Mouse (Mus musculus): Measurements from ENCODE around the gene Arhgef16. TPM values are rescaled to one million over a fixed set of nuclear protein-coding genes. Genes with fewer than 3 reads are reported as not detected.

Arhgef16 gene
- polyA plus RNA-seq, 1 experiment = 179 TPM

DNA sequence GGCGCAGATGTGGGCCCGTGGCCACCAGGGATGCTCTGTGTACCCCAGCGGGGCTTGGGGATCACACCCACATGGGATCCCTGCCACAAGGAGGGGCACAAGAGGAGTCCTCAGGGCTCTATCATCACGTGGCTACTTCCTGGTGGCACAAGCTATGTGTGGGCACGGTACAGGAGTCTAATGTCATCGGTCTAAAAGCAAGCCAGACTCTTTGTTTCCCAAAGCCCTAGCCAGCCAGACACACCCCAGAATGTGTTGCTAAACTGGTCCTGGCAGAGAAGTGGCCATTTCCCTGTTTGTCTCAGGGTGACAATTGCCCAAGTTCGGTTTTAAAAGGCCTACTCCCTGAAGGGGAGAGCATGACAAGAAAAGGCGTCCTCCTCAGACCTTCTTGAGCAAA is 31.8 kb upstream of the Arhgef16 start:
- Histone ChIP-seq H3K27me3 (ENCODE audit: control insufficient read depth, insufficient read depth, low read length) (no peaks in the 10 kb centered on the region), H3K4me3 (ENCODE audit: low read depth, low read length) (no peak overlapping the region), H3K36me3 (ENCODE audit: control insufficient read depth, insufficient read depth, low read length) (peaks cover 4% of the 10 kb centered on the region; the same call in 1 of the 2 replicates), H3K27ac (ENCODE audit: insufficient read depth, low read depth, low read length) (no peak overlapping the region), H3K4me1 (ENCODE audit: control insufficient read depth, insufficient read depth, insufficient read length, low read length) (no peaks in the 10 kb centered on the region; the same call in 1 of the 2 replicates)
- TF ChIP-seq CTCF (IDR thresholded peaks at IDR 0.05; ENCODE audit: extremely low read depth, insufficient read length, insufficient replicate concordance, low read depth, low read length) (no peak), POLR2A (IDR thresholded peaks at IDR 0.05; ENCODE audit: low read depth, low read length) (no peak)
- WGBS = 48% methylated on average over 8 of the region's 8 CpGs

DNA sequence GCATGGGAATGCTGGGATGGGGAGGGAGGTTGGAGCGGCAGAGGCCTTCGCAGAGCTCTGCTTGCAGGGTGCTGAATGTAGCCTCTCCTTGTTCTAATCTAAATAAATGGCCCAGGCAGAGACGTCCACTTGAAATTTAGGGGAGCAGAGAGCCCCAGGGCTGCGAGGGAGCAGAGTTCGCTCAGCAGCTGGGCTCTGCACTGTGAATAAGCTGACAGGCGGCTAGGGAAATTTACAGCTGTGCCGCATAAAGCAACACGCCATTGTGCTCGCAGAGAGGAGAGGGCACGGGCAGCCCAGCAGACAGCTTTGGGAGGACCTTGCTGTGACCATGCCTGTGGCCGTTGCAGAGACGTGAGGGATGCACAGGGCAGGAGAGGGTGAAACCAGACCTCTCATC is 29.8 kb upstream of the Arhgef16 start:
- WGBS = 78% methylated on average over 12 of the region's 12 CpGs
- no peaks in the 10 kb centered on the region; the same call in 1 of the 2 replicates for H3K4me1 ChIP-seq (ENCODE audit: control insufficient read depth, insufficient read depth, insufficient read length, low read length)
- no peak overlapping the region for H3K27ac ChIP-seq (ENCODE audit: insufficient read depth, low read depth, low read length)
- TF ChIP-seq POLR2A (IDR thresholded peaks at IDR 0.05; ENCODE audit: low read depth, low read length) (no peak), CTCF (IDR thresholded peaks at IDR 0.05; ENCODE audit: extremely low read depth, insufficient read length, insufficient replicate concordance, low read depth, low read length) (no peak)
- no peaks in the 10 kb centered on the region for H3K27me3 ChIP-seq (ENCODE audit: control insufficient read depth, insufficient read depth, low read length)
- H3K4me3 ChIP-seq (ENCODE audit: low read depth, low read length) = no peak overlapping the region
- H3K36me3 ChIP-seq (ENCODE audit: control insufficient read depth, insufficient read depth, low read length) = peaks cover 7% of the 10 kb centered on the region; the same call in 1 of the 2 replicates

DNA sequence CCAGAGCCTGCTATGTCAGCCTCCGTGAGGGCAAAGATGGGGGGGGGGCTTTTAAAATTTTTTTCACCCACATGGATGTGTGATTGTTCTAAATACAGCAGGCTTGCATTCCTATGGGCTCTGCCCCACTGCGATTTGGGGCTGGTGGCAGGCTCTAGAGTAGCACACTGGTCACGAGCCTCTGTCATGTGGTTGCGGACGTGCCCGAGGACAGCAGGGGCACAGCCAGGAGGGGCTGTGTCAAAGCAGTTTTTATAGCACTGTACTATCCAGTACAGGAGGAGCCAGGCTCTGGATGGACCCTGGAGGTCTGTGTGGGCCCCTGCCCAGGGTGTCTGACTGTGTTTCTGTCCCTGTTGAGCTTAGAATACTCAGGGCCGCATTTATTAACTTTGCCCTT is 28.5 kb upstream of the Arhgef16 start:
- Histone ChIP-seq H3K4me1 (ENCODE audit: control insufficient read depth, insufficient read depth, insufficient read length, low read length) (no peaks in the 10 kb centered on the region; the same call in 1 of the 2 replicates), H3K4me3 (ENCODE audit: low read depth, low read length) (no peak overlapping the region), H3K27me3 (ENCODE audit: control insufficient read depth, insufficient read depth, low read length) (no peaks in the 10 kb centered on the region), H3K36me3 (ENCODE audit: control insufficient read depth, insufficient read depth, low read length) (peaks cover 7% of the 10 kb centered on the region; the same call in 1 of the 2 replicates), H3K27ac (ENCODE audit: insufficient read depth, low read depth, low read length) (no peak overlapping the region)
- no peak for TF ChIP-seq CTCF (IDR thresholded peaks at IDR 0.05; ENCODE audit: extremely low read depth, insufficient read length, insufficient replicate concordance, low read depth, low read length)
- TF ChIP-seq POLR2A (IDR thresholded peaks at IDR 0.05; ENCODE audit: low read depth, low read length) = no peak
- 94% methylated on average over 7 of the region's 7 CpGs for WGBS

DNA sequence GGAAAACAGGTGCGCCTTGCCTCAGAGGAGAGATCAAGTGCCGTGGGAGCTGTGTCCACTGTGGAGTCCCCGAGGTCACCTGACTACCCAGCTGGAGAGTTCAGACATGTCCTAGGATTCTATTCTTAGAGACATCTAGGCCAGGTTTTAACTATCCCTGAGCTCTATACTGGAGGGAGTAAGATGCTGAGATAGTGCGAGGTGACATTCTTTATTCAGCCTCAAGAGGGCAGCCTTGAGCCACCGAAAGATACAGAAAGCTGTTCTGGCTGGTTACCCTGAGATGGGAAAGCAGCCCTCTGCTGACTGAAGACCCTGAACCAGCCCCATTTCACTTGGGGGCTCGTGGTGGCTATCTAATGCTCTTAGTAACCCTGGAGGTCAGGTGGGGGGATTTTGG is 27.4 kb upstream of the Arhgef16 start:
- no peaks in the 10 kb centered on the region for H3K27me3 ChIP-seq (ENCODE audit: control insufficient read depth, insufficient read depth, low read length)
- TF ChIP-seq POLR2A (IDR thresholded peaks at IDR 0.05; ENCODE audit: low read depth, low read length) = no peak
- peak; percentile 67; the same call in 1 of the 2 replicates for TF ChIP-seq CTCF (IDR thresholded peaks at IDR 0.05; ENCODE audit: extremely low read depth, insufficient read length, insufficient replicate concordance, low read depth, low read length)
- no peak overlapping the region for H3K27ac ChIP-seq (ENCODE audit: insufficient read depth, low read depth, low read length)
- H3K4me1 ChIP-seq (ENCODE audit: control insufficient read depth, insufficient read depth, insufficient read length, low read length) = no peaks in the 10 kb centered on the region; the same call in 1 of the 2 replicates
- H3K4me3 ChIP-seq (ENCODE audit: low read depth, low read length) = no peak overlapping the region
- 21% methylated on average over 6 of the region's 6 CpGs for WGBS
- H3K36me3 ChIP-seq (ENCODE audit: control insufficient read depth, insufficient read depth, low read length) = peaks cover 6% of the 10 kb centered on the region; the same call in 1 of the 2 replicates

DNA sequence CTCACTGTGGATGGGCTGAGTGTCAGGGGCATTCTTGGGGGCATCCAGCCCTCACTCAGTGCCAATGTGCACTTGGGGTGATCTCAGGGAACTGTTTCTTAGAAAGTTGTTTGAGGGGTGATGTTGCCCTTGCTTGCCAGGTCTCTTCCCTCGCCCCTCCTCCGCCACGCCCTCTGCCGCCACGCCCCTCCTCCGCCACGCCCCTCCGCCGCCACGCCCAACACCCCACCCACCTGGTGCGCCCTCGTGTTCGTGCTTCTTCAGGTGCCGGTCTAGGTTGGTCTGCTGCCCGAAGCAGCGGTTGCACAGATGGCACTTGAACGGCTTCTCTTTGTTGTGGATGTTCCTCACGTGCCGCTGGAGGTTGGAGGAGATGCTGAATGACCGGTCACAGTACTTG is 27.0 kb upstream of the Arhgef16 start:
- Histone ChIP-seq H3K27ac (ENCODE audit: insufficient read depth, low read depth, low read length) (no peak overlapping the region), H3K27me3 (ENCODE audit: control insufficient read depth, insufficient read depth, low read length) (no peaks in the 10 kb centered on the region), H3K36me3 (ENCODE audit: control insufficient read depth, insufficient read depth, low read length) (peaks cover 4% of the 10 kb centered on the region; the same call in 1 of the 2 replicates), H3K4me1 (ENCODE audit: control insufficient read depth, insufficient read depth, insufficient read length, low read length) (no peaks in the 10 kb centered on the region; the same call in 1 of the 2 replicates), H3K4me3 (ENCODE audit: low read depth, low read length) (no peak overlapping the region)
- no peak for TF ChIP-seq POLR2A (IDR thresholded peaks at IDR 0.05; ENCODE audit: low read depth, low read length)
- TF ChIP-seq CTCF (IDR thresholded peaks at IDR 0.05; ENCODE audit: extremely low read depth, insufficient read length, insufficient replicate concordance, low read depth, low read length) = no peak
- 25% methylated on average over 19 of the region's 20 CpGs for WGBS

DNA sequence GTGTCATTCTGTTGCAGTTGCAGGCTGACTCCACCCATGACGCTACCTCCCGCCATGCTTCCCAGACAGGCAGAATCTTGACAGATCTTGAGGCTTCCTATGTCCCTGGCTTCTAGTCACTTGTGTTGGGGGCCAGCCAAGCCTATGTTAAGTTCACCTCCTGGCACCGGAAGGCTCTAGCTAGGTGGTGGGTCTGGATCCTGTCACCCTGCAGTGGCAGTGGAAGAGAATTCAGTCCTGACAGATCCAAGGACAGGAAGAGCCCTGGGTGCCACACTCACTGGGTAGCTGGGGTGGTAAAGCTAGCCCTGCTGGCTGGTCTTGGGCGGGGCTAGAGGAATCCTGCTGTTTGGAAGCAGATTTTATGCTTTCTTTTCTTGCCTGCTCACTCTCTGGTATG is 23.9 kb upstream of the Arhgef16 start:
- TF ChIP-seq POLR2A (IDR thresholded peaks at IDR 0.05; ENCODE audit: low read depth, low read length) = no peak
- no peak for TF ChIP-seq CTCF (IDR thresholded peaks at IDR 0.05; ENCODE audit: extremely low read depth, insufficient read length, insufficient replicate concordance, low read depth, low read length)
- Histone ChIP-seq H3K4me1 (ENCODE audit: control insufficient read depth, insufficient read depth, insufficient read length, low read length) (no peaks in the 10 kb centered on the region; the same call in 1 of the 2 replicates), H3K4me3 (ENCODE audit: low read depth, low read length) (no peak overlapping the region), H3K36me3 (ENCODE audit: control insufficient read depth, insufficient read depth, low read length) (peaks cover 12% of the 10 kb centered on the region), H3K27me3 (ENCODE audit: control insufficient read depth, insufficient read depth, low read length) (no peaks in the 10 kb centered on the region), H3K27ac (ENCODE audit: insufficient read depth, low read depth, low read length) (no peak overlapping the region)
- 76% methylated on average over 4 of the region's 4 CpGs for WGBS

DNA sequence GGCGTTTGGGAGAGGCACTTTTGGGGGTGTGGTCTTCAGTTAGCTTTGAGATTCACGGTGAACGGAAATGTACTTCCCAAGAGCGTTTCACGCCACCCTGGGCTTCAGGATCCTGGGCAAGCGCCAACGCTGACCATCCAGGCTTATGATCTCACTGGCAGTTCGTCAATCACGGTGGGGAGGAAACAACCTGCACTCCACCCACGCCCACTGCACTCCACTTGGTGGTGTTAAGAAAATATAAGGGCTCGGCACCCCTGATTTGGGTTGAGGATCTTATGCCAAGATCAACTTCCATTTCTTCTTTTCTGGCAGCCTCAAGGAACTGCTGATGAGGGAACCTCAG is 12.1 kb upstream of the Arhgef16 start:
- Histone ChIP-seq H3K27me3 (ENCODE audit: control insufficient read depth, insufficient read depth, low read length) (no peaks in the 10 kb centered on the region), H3K4me3 (ENCODE audit: low read depth, low read length) (no peak overlapping the region), H3K4me1 (ENCODE audit: control insufficient read depth, insufficient read depth, insufficient read length, low read length) (no peaks in the 10 kb centered on the region), H3K36me3 (ENCODE audit: control insufficient read depth, insufficient read depth, low read length) (peaks cover 2% of the 10 kb centered on the region; the same call in 1 of the 2 replicates), H3K27ac (ENCODE audit: insufficient read depth, low read depth, low read length) (no peak overlapping the region)
- WGBS = 76% methylated on average over 11 of the region's 11 CpGs
- TF ChIP-seq CTCF (IDR thresholded peaks at IDR 0.05; ENCODE audit: extremely low read depth, insufficient read length, insufficient replicate concordance, low read depth, low read length) (no peak), POLR2A (IDR thresholded peaks at IDR 0.05; ENCODE audit: low read depth, low read length) (no peak)
